Mouse (Mus musculus) midbrain, embryonic 12.5 days (tissue): ENCODE data around the gene Kcnd1. TPM values are rescaled to one million over a fixed set of nuclear protein-coding genes. Genes with fewer than 3 reads are reported as not detected.

ENCODE experiments used
- microRNA counts: library from miRNA; unstranded; fragments of <30 nt; microRNA quantifications from one replicate; lab custom pipeline; 2017
- microRNA-seq: library from miRNA; unstranded; fragments of <30 nt; microRNA quantifications from one replicate; pipeline ENCODE4, GENCODE M21; 2017
- polyA plus RNA-seq: library from polyadenylated mRNA; unstranded; fragments of >200 nt; fragmentation: Nextera tagmentation; extraction: Ambion mirVana; gene quantifications from 2 replicates; pipeline ENCODE4 v1.2.1, GENCODE M21; 2016

Gene Kcnd1
- polyA plus RNA-seq, 1 experiment from 2014 or later: 1.5 TPM

MicroRNA genes within 50 kb of the gene (microRNA counts, 519-probe panel; counts per million panel counts)
- 5,101 counts per million, percentile 44 among the panel's probes with 10 or more counts for microRNA mmu-miR-1198 (lab: Ali Mortazavi, UCI)

Small RNA genes within 50 kb of the gene (microRNA-seq; reads per million reads assigned to microRNA genes)
- gene Mir1198: 49.2 reads per million, percentile 44 among the genes with 10 or more reads in this experiment

Other genes with a start within 250 kb of the Kcnd1 start
- gene Foxp3, start 248.6 kb upstream of the Kcnd1 start, polyA plus RNA-seq: 0.09 and 0.13 TPM in 2 replicates
- 4.9 and 5.7 TPM in 2 replicates for gene Ppp1r3f, start 248.0 kb upstream of the Kcnd1 start, polyA plus RNA-seq
- gene Ccdc22, start 216.8 kb upstream of the Kcnd1 start, polyA plus RNA-seq: 30.3 and 30.8 TPM in 2 replicates
- gene Cacna1f, start 215.2 kb upstream of the Kcnd1 start, polyA plus RNA-seq: not detected in 2 replicates
- gene Syp, start 183.8 kb upstream of the Kcnd1 start, polyA plus RNA-seq: 39.9 and 40.8 TPM in 2 replicates
- gene Prickle3, start 165.0 kb upstream of the Kcnd1 start, polyA plus RNA-seq: 2.6 and 2.7 TPM in 2 replicates
- 29.2 and 33.2 TPM in 2 replicates for gene Plp2, start 150.9 kb upstream of the Kcnd1 start, polyA plus RNA-seq
- gene Magix, start 141.0 kb upstream of the Kcnd1 start, polyA plus RNA-seq: 0.09 TPM in 1 of 2 replicates, not detected in the other
- 43.6 and 45.7 TPM in 2 replicates for gene Gpkow, start 125.2 kb upstream of the Kcnd1 start, polyA plus RNA-seq
- 26.4 and 27.0 TPM in 2 replicates for gene Wdr45, start 108.0 kb upstream of the Kcnd1 start, polyA plus RNA-seq
- not detected in 2 replicates for gene Gm45208, start 100.0 kb upstream of the Kcnd1 start, polyA plus RNA-seq
- gene Praf2, start 93.8 kb upstream of the Kcnd1 start, polyA plus RNA-seq: 88.8 and 89.2 TPM in 2 replicates
- 27.5 and 34.1 TPM in 2 replicates for gene Ccdc120, start 71.4 kb upstream of the Kcnd1 start, polyA plus RNA-seq
- gene Tfe3, start 59.7 kb upstream of the Kcnd1 start, polyA plus RNA-seq: 37.6 and 39.1 TPM in 2 replicates
- gene Gripap1, start 32.5 kb upstream of the Kcnd1 start, polyA plus RNA-seq: 78.3 and 80.8 TPM in 2 replicates
- gene Otud5, start 19.1 kb downstream of the Kcnd1 start, polyA plus RNA-seq: 63.2 and 68.3 TPM in 2 replicates
- gene Pim2, start 56.0 kb downstream of the Kcnd1 start, polyA plus RNA-seq: 19.2 and 19.7 TPM in 2 replicates
- 31.0 and 31.4 TPM in 2 replicates for gene Slc35a2, start 61.7 kb downstream of the Kcnd1 start, polyA plus RNA-seq
- gene Pqbp1, start 77.0 kb downstream of the Kcnd1 start, polyA plus RNA-seq: 177 and 180 TPM in 2 replicates
- 156 and 160 TPM in 2 replicates for gene Timm17b, start 77.1 kb downstream of the Kcnd1 start, polyA plus RNA-seq
- not detected in 2 replicates for gene Gm10491, start 85.5 kb downstream of the Kcnd1 start, polyA plus RNA-seq
- gene Gm10490, start 87.3 kb downstream of the Kcnd1 start, polyA plus RNA-seq: not detected in 2 replicates
- 77.5 and 87.2 TPM in 2 replicates for gene Pcsk1n, start 97.5 kb downstream of the Kcnd1 start, polyA plus RNA-seq
- not detected in 2 replicates for gene Eras, start 106.3 kb downstream of the Kcnd1 start, polyA plus RNA-seq
- 80.1 and 87.9 TPM in 2 replicates for gene Hdac6, start 125.6 kb downstream of the Kcnd1 start, polyA plus RNA-seq
- gene Gata1, start 155.8 kb downstream of the Kcnd1 start, polyA plus RNA-seq: 1.5 TPM in 2 replicates
- not detected in 2 replicates for gene Glod5, start 196.2 kb downstream of the Kcnd1 start, polyA plus RNA-seq